Mouse (Mus musculus): ENCODE measurements around the gene Tnrc6b. TPM values are rescaled to one million over a fixed set of nuclear protein-coding genes. Genes with fewer than 3 reads are reported as not detected.
A peak's percentile ranks its signal among the peaks of the same experiment; 100 is the strongest.

Tnrc6b gene
- 6.3 and 9.6 TPM in 2 replicates for polyA plus RNA-seq (2015; fragmentation: Nextera tagmentation; extraction: Ambion mirVana)

- WGBS (ENCODE audit: insufficient replicate concordance) = 1% methylated on average over 38 of the region's 39 CpGs
- H3K4me2 ChIP-seq (ENCODE audit: low read depth, low read length) = peak within 1 kb of the TSS; percentile 77
- H3K36me3 ChIP-seq (replicated peaks; ENCODE audit: insufficient read depth, low read length) = 0 out of 2 replicates have a peak, but pooled peaks cover 3% of the 10 kb centered on the region
- peak within 1 kb of the TSS; percentile 98 for H3K4me3 ChIP-seq (ENCODE audit: low read depth, low read length)
- peaks cover 33% of the 10 kb centered on the region for H3K4me1 ChIP-seq (ENCODE audit: insufficient read depth)
- H3K9me3 ChIP-seq (ENCODE audit: low read length) = no peaks in the 10 kb centered on the region
- H3K27ac ChIP-seq (ENCODE audit: low read depth) = peak within 1 kb of the TSS; percentile 99
- no peaks in the 10 kb centered on the region for H3K27me3 ChIP-seq (ENCODE audit: insufficient read depth, low read length)
- ATAC-seq = peak; percentile 95
- DNase-seq = peak; percentile 97
- TF ChIP-seq CTCF (IDR thresholded peaks at IDR 0.05; ENCODE audit: low read depth) (no peak), EP300 (IDR thresholded peaks at IDR 0.05; ENCODE audit: low read depth) (peak; percentile 74; the same call in 1 of the 2 replicates)
- H3K9ac ChIP-seq (replicated peaks) = peak within 1 kb of the TSS; percentile 100
These were observed at the start of gene Tnrc6b for GRCm38 (mm10) chr15:80710608-80711363. Gene Tnrc6b (plus strand): TSS chr15:80711313.

- no peak overlapping the region for H3K9ac ChIP-seq (replicated peaks)
- H3K4me3 ChIP-seq (ENCODE audit: low read depth, low read length) = no peak overlapping the region
- H3K4me1 ChIP-seq (ENCODE audit: insufficient read depth) = no peaks in the 10 kb centered on the region
- ATAC-seq (no peak), DNase-seq (no peak)
- 70% methylated on average over 4 of the region's 4 CpGs for whole genome bisulfite sequencing (ENCODE audit: insufficient replicate concordance)
- no peaks in the 10 kb centered on the region for H3K36me3 ChIP-seq (replicated peaks; ENCODE audit: insufficient read depth, low read length)
- no peaks in the 10 kb centered on the region for H3K9me3 ChIP-seq (ENCODE audit: low read length)
- H3K27me3 ChIP-seq (ENCODE audit: insufficient read depth, low read length) = peaks cover 5% of the 10 kb centered on the region
- H3K27ac ChIP-seq (ENCODE audit: low read depth) = no peak overlapping the region
- H3K4me2 ChIP-seq (ENCODE audit: low read depth, low read length) = no peak overlapping the region
- TF ChIP-seq EP300 (IDR thresholded peaks at IDR 0.05; ENCODE audit: low read depth) (no peak), CTCF (IDR thresholded peaks at IDR 0.05; ENCODE audit: low read depth) (no peak)
These were observed 46.7 kb upstream of the Tnrc6b start for GRCm38 (mm10) chr15:80664444-80664843.

GRCm38 (mm10) chr15:80671295-80672252 is 39.5 kb upstream of the Tnrc6b start, which contains the start of gene Fam83f:
Gene Fam83f (plus strand): TSS chr15:80671847.
- peak; percentile 77 for ATAC-seq
- Histone ChIP-seq H3K4me2 (ENCODE audit: low read depth, low read length) (peak within 1 kb of the TSS; percentile 83), H3K9me3 (ENCODE audit: low read length) (no peaks in the 10 kb centered on the region), H3K27me3 (ENCODE audit: insufficient read depth, low read length) (peaks cover 21% of the 10 kb centered on the region), H3K4me3 (ENCODE audit: low read depth, low read length) (peak within 1 kb of the TSS; percentile 32), H3K9ac (replicated peaks) (peak within 1 kb of the TSS; percentile 62), H3K27ac (ENCODE audit: low read depth) (no peak within 1 kb of the TSS), H3K36me3 (replicated peaks; ENCODE audit: insufficient read depth, low read length) (no peaks in the 10 kb centered on the region), H3K4me1 (ENCODE audit: insufficient read depth) (peaks cover 35% of the 10 kb centered on the region)
- peak; percentile 66 for DNase-seq
- no peak for TF ChIP-seq EP300 (IDR thresholded peaks at IDR 0.05; ENCODE audit: low read depth)
- no peak for TF ChIP-seq CTCF (IDR thresholded peaks at IDR 0.05; ENCODE audit: low read depth)
- 8% methylated on average over 83 of the region's 85 CpGs for WGBS (ENCODE audit: insufficient replicate concordance)

GRCm38 (mm10) chr15:80672810-80673209 is 38.3 kb upstream of the Tnrc6b start:
- H3K27me3 ChIP-seq (ENCODE audit: insufficient read depth, low read length) = peaks cover 21% of the 10 kb centered on the region
- no peak for TF ChIP-seq EP300 (IDR thresholded peaks at IDR 0.05; ENCODE audit: low read depth)
- H3K36me3 ChIP-seq (replicated peaks; ENCODE audit: insufficient read depth, low read length) = no peaks in the 10 kb centered on the region
- H3K9ac ChIP-seq (replicated peaks) = no peak overlapping the region
- H3K4me2 ChIP-seq (ENCODE audit: low read depth, low read length) = peak overlapping the region; percentile 83; the same call in 1 of the 2 replicates
- H3K27ac ChIP-seq (ENCODE audit: low read depth) = 0 out of 2 replicates have a peak overlapping the region, but pooled peaks have one; percentile 4
- no peak for ATAC-seq
- no peak for DNase-seq
- H3K9me3 ChIP-seq (ENCODE audit: low read length) = no peaks in the 10 kb centered on the region
- H3K4me1 ChIP-seq (ENCODE audit: insufficient read depth) = peaks cover 35% of the 10 kb centered on the region
- 60% methylated on average over 2 of the region's 2 CpGs for WGBS (ENCODE audit: insufficient replicate concordance)
- no peak overlapping the region for H3K4me3 ChIP-seq (ENCODE audit: low read depth, low read length)

- Histone ChIP-seq H3K9me3 (ENCODE audit: low read length) (no peaks in the 10 kb centered on the region), H3K9ac (replicated peaks) (no peak overlapping the region), H3K4me3 (ENCODE audit: low read depth, low read length) (no peak overlapping the region), H3K4me2 (ENCODE audit: low read depth, low read length) (no peak overlapping the region), H3K36me3 (replicated peaks; ENCODE audit: insufficient read depth, low read length) (no peaks in the 10 kb centered on the region), H3K27ac (ENCODE audit: low read depth) (0 out of 2 replicates have a peak overlapping the region, but pooled peaks have one; percentile 4), H3K4me1 (ENCODE audit: insufficient read depth) (peaks cover 35% of the 10 kb centered on the region), H3K27me3 (ENCODE audit: insufficient read depth, low read length) (peaks cover 21% of the 10 kb centered on the region)
- DNase-seq (peak; percentile 29), ATAC-seq (peak; percentile 76)
- no peak for TF ChIP-seq CTCF (IDR thresholded peaks at IDR 0.05; ENCODE audit: low read depth)
- TF ChIP-seq EP300 (IDR thresholded peaks at IDR 0.05; ENCODE audit: low read depth) = peak; percentile 33; the same call in 1 of the 2 replicates
- 56% methylated on average over 4 of the region's 4 CpGs for WGBS (ENCODE audit: insufficient replicate concordance)
These were observed 37.6 kb upstream of the Tnrc6b start for GRCm38 (mm10) chr15:80673337-80674095.
